Mouse (Mus musculus): ENCODE measurements around the gene Flvcr1. TPM values are rescaled to one million over a fixed set of nuclear protein-coding genes. Genes with fewer than 3 reads are reported as not detected.

Flvcr1 gene
- polyA plus RNA-seq, 1 experiment, result 7.0 TPM

GRCm38 (mm10) chr1:191019803-191020202 lies 6.2 kb downstream of the Flvcr1 start:
- Histone ChIP-seq H3K79me2 (ENCODE audit: control insufficient read depth, insufficient read depth) (peaks cover 40% of the 10 kb centered on the region), H3K36me3 (ENCODE audit: control insufficient read depth, insufficient read depth) (peaks cover 35% of the 10 kb centered on the region), H3K4me3 (ENCODE audit: insufficient read depth, poor library complexity, severe bottlenecking) (no peak overlapping the region), H3K79me3 (ENCODE audit: low read depth) (peaks cover 16% of the 10 kb centered on the region), H3ac (ENCODE audit: control insufficient read depth, insufficient read length, low read depth) (no peak overlapping the region), H3K27me3 (ENCODE audit: control insufficient read depth, insufficient read depth, insufficient read length) (no peaks in the 10 kb centered on the region)
- TF ChIP-seq USF1 (IDR thresholded peaks at IDR 0.05; ENCODE audit: low read depth) (no peak), MYOG (IDR thresholded peaks at IDR 0.05; ENCODE audit: control insufficient read depth, extremely low read depth, insufficient read length) (no peak), CTCF (IDR thresholded peaks at IDR 0.05; ENCODE audit: control insufficient read depth, insufficient read depth, insufficient read length) (no peak), CEBPB (IDR thresholded peaks at IDR 0.05; ENCODE audit: low read depth) (no peak), MYOD1 (IDR thresholded peaks at IDR 0.05; ENCODE audit: control insufficient read depth, insufficient read length, low read depth) (no peak), FOSL1 (IDR thresholded peaks at IDR 0.05; ENCODE audit: insufficient read depth, low read length, poor library complexity, severe bottlenecking) (no peak), MAX (IDR thresholded peaks at IDR 0.05) (no peak)

GRCm38 (mm10) chr1:191014271-191014670 lies 11.7 kb downstream of the Flvcr1 start:
- H3ac ChIP-seq (ENCODE audit: control insufficient read depth, insufficient read length, low read depth), result no peak overlapping the region
- H3K4me3 ChIP-seq (ENCODE audit: insufficient read depth, poor library complexity, severe bottlenecking), result no peak overlapping the region
- H3K36me3 ChIP-seq (ENCODE audit: control insufficient read depth, insufficient read depth), result peaks cover 52% of the 10 kb centered on the region
- no peaks in the 10 kb centered on the region for H3K79me3 ChIP-seq (ENCODE audit: low read depth)
- H3K79me2 ChIP-seq (ENCODE audit: control insufficient read depth, insufficient read depth), result peaks cover 7% of the 10 kb centered on the region
- TF ChIP-seq USF1 (IDR thresholded peaks at IDR 0.05; ENCODE audit: low read depth), result no peak
- TF ChIP-seq CTCF (IDR thresholded peaks at IDR 0.05; ENCODE audit: control insufficient read depth, insufficient read depth, insufficient read length), result no peak
- TF ChIP-seq MYOG (IDR thresholded peaks at IDR 0.05; ENCODE audit: control insufficient read depth, extremely low read depth, insufficient read length), result no peak
- TF ChIP-seq CEBPB (IDR thresholded peaks at IDR 0.05; ENCODE audit: low read depth), result no peak
- no peak for TF ChIP-seq FOSL1 (IDR thresholded peaks at IDR 0.05; ENCODE audit: insufficient read depth, low read length, poor library complexity, severe bottlenecking)
- TF ChIP-seq MYOD1 (IDR thresholded peaks at IDR 0.05; ENCODE audit: control insufficient read depth, insufficient read length, low read depth), result no peak
- no peak for TF ChIP-seq MAX (IDR thresholded peaks at IDR 0.05)
- H3K27me3 ChIP-seq (ENCODE audit: control insufficient read depth, insufficient read depth, insufficient read length), result no peaks in the 10 kb centered on the region

- TF ChIP-seq MYOG (IDR thresholded peaks at IDR 0.05; ENCODE audit: control insufficient read depth, extremely low read depth, insufficient read length) (no peak), FOSL1 (IDR thresholded peaks at IDR 0.05; ENCODE audit: insufficient read depth, low read length, poor library complexity, severe bottlenecking) (no peak), CEBPB (IDR thresholded peaks at IDR 0.05; ENCODE audit: low read depth) (no peak), MYOD1 (IDR thresholded peaks at IDR 0.05; ENCODE audit: control insufficient read depth, insufficient read length, low read depth) (no peak), CTCF (IDR thresholded peaks at IDR 0.05; ENCODE audit: control insufficient read depth, insufficient read depth, insufficient read length) (no peak), USF1 (IDR thresholded peaks at IDR 0.05; ENCODE audit: low read depth) (no peak), MAX (IDR thresholded peaks at IDR 0.05) (no peak)
- Histone ChIP-seq H3K79me2 (ENCODE audit: control insufficient read depth, insufficient read depth) (no peaks in the 10 kb centered on the region), H3K36me3 (ENCODE audit: control insufficient read depth, insufficient read depth) (peaks cover 80% of the 10 kb centered on the region)
Measured at GRCm38 (mm10) chr1:191008707-191009106, 17.3 kb downstream of the Flvcr1 start.

DNA sequence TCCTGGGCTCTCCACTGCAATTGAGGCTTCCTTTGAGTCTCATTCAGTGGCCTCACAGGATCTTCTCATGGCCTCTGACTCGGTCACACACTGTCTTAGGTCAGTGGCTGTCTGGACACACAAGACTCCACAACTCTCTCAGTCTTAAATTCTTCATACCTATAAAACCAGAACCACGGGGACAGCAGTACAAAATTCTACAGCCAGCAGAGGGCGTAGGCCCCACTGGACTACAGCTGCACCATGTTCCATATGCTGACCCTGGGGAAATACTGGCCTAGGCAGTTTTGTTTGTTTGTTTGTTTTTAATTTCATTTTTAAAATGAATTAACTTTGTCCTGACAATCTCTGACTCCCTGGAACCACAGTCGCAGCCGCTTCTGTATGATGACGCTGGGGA lies 23.8 kb downstream of the Flvcr1 start:
- H3K79me2 ChIP-seq (ENCODE audit: control insufficient read depth, insufficient read depth), result no peaks in the 10 kb centered on the region
- H3K79me3 ChIP-seq (ENCODE audit: low read depth), result no peaks in the 10 kb centered on the region
- H3K4me3 ChIP-seq (ENCODE audit: insufficient read depth, poor library complexity, severe bottlenecking), result no peak overlapping the region
- no peaks in the 10 kb centered on the region for H3K27me3 ChIP-seq (ENCODE audit: control insufficient read depth, insufficient read depth, insufficient read length)
- TF ChIP-seq FOSL1 (IDR thresholded peaks at IDR 0.05; ENCODE audit: insufficient read depth, low read length, poor library complexity, severe bottlenecking) (no peak), MAX (IDR thresholded peaks at IDR 0.05) (no peak), CTCF (IDR thresholded peaks at IDR 0.05; ENCODE audit: control insufficient read depth, insufficient read depth, insufficient read length) (no peak), USF1 (IDR thresholded peaks at IDR 0.05; ENCODE audit: low read depth) (no peak), MYOD1 (IDR thresholded peaks at IDR 0.05; ENCODE audit: control insufficient read depth, insufficient read length, low read depth) (no peak)
- peaks cover 44% of the 10 kb centered on the region for H3K36me3 ChIP-seq (ENCODE audit: control insufficient read depth, insufficient read depth)
- no peak overlapping the region for H3ac ChIP-seq (ENCODE audit: control insufficient read depth, insufficient read length, low read depth)

More at GRCm38 (mm10) chr1:191008707-191009106, 17.3 kb downstream of the Flvcr1 start:
- H3K27me3 ChIP-seq (ENCODE audit: control insufficient read depth, insufficient read depth, insufficient read length), result no peaks in the 10 kb centered on the region
- H3K4me3 ChIP-seq (ENCODE audit: insufficient read depth, poor library complexity, severe bottlenecking), result no peak overlapping the region
- H3K79me3 ChIP-seq (ENCODE audit: low read depth), result no peaks in the 10 kb centered on the region
- no peak overlapping the region for H3ac ChIP-seq (ENCODE audit: control insufficient read depth, insufficient read length, low read depth)

DNA sequence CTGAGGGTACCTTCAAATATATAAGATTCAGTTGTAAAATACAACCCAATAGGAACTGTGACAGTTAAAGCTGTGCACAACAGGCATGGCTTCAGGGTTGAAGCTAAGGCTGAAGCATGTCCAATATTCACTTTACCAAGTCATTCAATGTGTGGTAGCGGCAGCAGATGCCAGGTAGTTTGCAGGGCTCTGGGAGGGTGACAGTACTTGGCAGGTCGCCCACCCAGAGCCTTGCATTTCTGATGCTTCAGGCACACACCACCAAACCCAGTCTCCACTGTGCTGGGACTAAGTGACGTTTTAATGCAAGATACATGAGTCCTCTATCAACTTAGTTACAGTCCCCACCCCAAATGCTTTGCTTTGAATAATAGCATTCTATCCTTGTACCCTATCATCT lies 25.3 kb downstream of the Flvcr1 start:
- no peak for TF ChIP-seq CTCF (IDR thresholded peaks at IDR 0.05; ENCODE audit: control insufficient read depth, insufficient read depth, insufficient read length)
- no peak for TF ChIP-seq CEBPB (IDR thresholded peaks at IDR 0.05; ENCODE audit: low read depth)
- H3K79me2 ChIP-seq (ENCODE audit: control insufficient read depth, insufficient read depth), result no peaks in the 10 kb centered on the region
- H3K27me3 ChIP-seq (ENCODE audit: control insufficient read depth, insufficient read depth, insufficient read length), result no peaks in the 10 kb centered on the region
- peaks cover 29% of the 10 kb centered on the region for H3K36me3 ChIP-seq (ENCODE audit: control insufficient read depth, insufficient read depth)
- H3ac ChIP-seq (ENCODE audit: control insufficient read depth, insufficient read length, low read depth), result no peak overlapping the region
- H3K4me3 ChIP-seq (ENCODE audit: insufficient read depth, poor library complexity, severe bottlenecking), result no peak overlapping the region
- H3K79me3 ChIP-seq (ENCODE audit: low read depth), result no peaks in the 10 kb centered on the region

DNA sequence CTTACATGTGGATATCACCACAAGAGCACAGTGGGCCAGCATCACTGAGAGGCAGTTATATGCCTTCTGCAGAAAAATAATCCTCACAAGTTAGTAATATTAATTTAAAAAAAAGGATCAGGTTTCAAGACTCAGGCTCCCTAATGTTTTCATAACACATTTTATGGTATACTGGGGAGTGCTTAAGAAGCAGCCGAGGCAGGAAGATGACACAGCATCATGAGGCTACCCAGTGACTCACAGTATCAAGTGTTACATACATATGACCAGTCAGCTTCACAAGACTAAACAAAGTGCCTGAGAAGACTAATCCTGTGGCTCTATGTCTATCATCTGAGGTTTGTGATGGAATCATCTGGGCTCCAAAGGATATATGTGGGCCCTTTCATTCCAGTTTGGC lies 27.9 kb downstream of the Flvcr1 start:
- no peaks in the 10 kb centered on the region for H3K27me3 ChIP-seq (ENCODE audit: control insufficient read depth, insufficient read depth, insufficient read length)
- TF ChIP-seq CTCF (IDR thresholded peaks at IDR 0.05; ENCODE audit: control insufficient read depth, insufficient read depth, insufficient read length), result no peak
- peak; percentile 36 for TF ChIP-seq MYOD1 (IDR thresholded peaks at IDR 0.05; ENCODE audit: control insufficient read depth, insufficient read length, low read depth)
- TF ChIP-seq CEBPB (IDR thresholded peaks at IDR 0.05; ENCODE audit: low read depth), result no peak
- TF ChIP-seq USF1 (IDR thresholded peaks at IDR 0.05; ENCODE audit: low read depth), result no peak
- no peak for TF ChIP-seq MYOG (IDR thresholded peaks at IDR 0.05; ENCODE audit: control insufficient read depth, extremely low read depth, insufficient read length)
- TF ChIP-seq FOSL1 (IDR thresholded peaks at IDR 0.05; ENCODE audit: insufficient read depth, low read length, poor library complexity, severe bottlenecking), result peak; percentile 18
- peak; percentile 30 for TF ChIP-seq MAX (IDR thresholded peaks at IDR 0.05)
- no peak overlapping the region for H3ac ChIP-seq (ENCODE audit: control insufficient read depth, insufficient read length, low read depth)
- no peaks in the 10 kb centered on the region for H3K79me3 ChIP-seq (ENCODE audit: low read depth)
- no peak overlapping the region for H3K4me3 ChIP-seq (ENCODE audit: insufficient read depth, poor library complexity, severe bottlenecking)
- H3K79me2 ChIP-seq (ENCODE audit: control insufficient read depth, insufficient read depth), result no peaks in the 10 kb centered on the region
- H3K36me3 ChIP-seq (ENCODE audit: control insufficient read depth, insufficient read depth), result peaks cover 10% of the 10 kb centered on the region
